ENCODE assay signal across 8 mouse cellular contexts in genomic region chr16:12359116-12359515, GRCm38 (mm10).
A peak's percentile ranks its signal among the peaks of the same experiment; 100 is the strongest.
DNase-seq lines count a peak whose midpoint lies in the region.

No protein-coding gene starts in this region.

- intact Hi-C loops in left cerebral cortex, postnatal 25 days (cut with DNase I): no loop called here

- peak; percentile 56 for DNase-seq in heart, postnatal 4 days
- DNase-seq in heart, adult 8-10 months (ENCODE audit: low spot score): no peak
- peak; percentile 33 for DNase-seq in thymus, postnatal 4 days
- DNase-seq in thymus, postnatal 14 days: no peak
- peak; percentile 1 for DNase-seq in induced T-regulatory cell, adult 2 months (ENCODE audit: low read depth)
- no peak for DNase-seq in B cell, adult 2 months
- DNase-seq in left cerebral cortex, postnatal 25 days (ENCODE audit: low spot score in 2 of 2): no peak
- DNase-seq in gastrocnemius, adult 8-10 months (ENCODE audit: low spot score in 2 of 2): no peak

Comparison
In these comparisons a context has a peak if more than half of its experiments do, and no peak if none do; other contexts are left out.
1. DNase-seq: peak in heart, postnatal 4 days (single experiment), thymus, postnatal 4 days (single experiment) and induced T-regulatory cell, adult 2 months (single experiment); none in heart, adult 8-10 months (single experiment), thymus, postnatal 14 days (single experiment), B cell, adult 2 months (0 of 2), left cerebral cortex, postnatal 25 days (0 of 2) and gastrocnemius, adult 8-10 months (0 of 2).